Mouse (Mus musculus) urinary bladder, postnatal 14 days (tissue): Measurements from ENCODE around the gene Lamtor2.

Source experiments
- DNase-seq: peaks from one replicate; pipeline ENCODE4 v3.0.0; 2021; ENCODE audit warnings: low spot score

Gene Lamtor2

GRCm38 (mm10) chr3:88502641-88503504, 50.0 kb downstream of the Lamtor2 start:
- peak; percentile 95 for DNase-seq

GRCm38 (mm10) chr3:88502031-88502571, 50.8 kb downstream of the Lamtor2 start:
- DNase-seq = peak; percentile 72

- DNase-seq = no peak
Measured at GRCm38 (mm10) chr3:88501366-88502030, 51.4 kb downstream of the Lamtor2 start.

- DNase-seq = no peak
Measured at GRCm38 (mm10) chr3:88500655-88501365, 52.1 kb downstream of the Lamtor2 start.

- no peak for DNase-seq
Measured at GRCm38 (mm10) chr3:88500087-88500486, 52.8 kb downstream of the Lamtor2 start.
